Mouse (Mus musculus) stomach, postnatal 0 days (tissue): ENCODE measurements around the gene Adgre1.

ENCODE experiments used
- CTCF ChIP-seq: IDR thresholded peaks from 2 replicates; pipeline ENCODE4 v1.5.1; 2016; ENCODE audit warnings: antibody characterized with exemption, low read depth, mild to moderate bottlenecking, moderate library complexity
- EP300 ChIP-seq: optimal IDR thresholded peaks from 2 replicates; pipeline ENCODE3; 2016; ENCODE audit warnings: antibody characterized with exemption

- TF ChIP-seq CTCF (no peak), EP300 (no peak)
Measured at GRCm38 (mm10) chr17:57334001-57334760, 24.3 kb upstream of the Adgre1 start.
